Mouse (Mus musculus) c-Kit-positive CD71-positive TER-119-negative erythroid progenitor cells, embryonic 14.5 days (primary cell): ENCODE measurements around the gene Ano9.

ENCODE experiments used
- DNase-seq: peaks from one replicate; pipeline ENCODE4 v3.0.0-alpha.2; 2013; ENCODE audit warnings: low read depth

The Ano9 gene

GRCm38 (mm10) chr7:141099911-141100691 is 17.5 kb downstream of the Ano9 start, which contains the start of gene Sigirr:
Gene Sigirr (minus strand): TSS chr7:141100572.
- DNase-seq = no peak

- no peak for DNase-seq
Measured at GRCm38 (mm10) chr7:141097177-141097576, 20.4 kb downstream of the Ano9 start.

GRCm38 (mm10) chr7:141096649-141097056 is 21.0 kb downstream of the Ano9 start:
- peak; percentile 53 for DNase-seq

GRCm38 (mm10) chr7:141096021-141096420 is 21.6 kb downstream of the Ano9 start:
- no peak for DNase-seq

- no peak for DNase-seq
Measured at GRCm38 (mm10) chr7:141094487-141095205, 23.0 kb downstream of the Ano9 start.

GRCm38 (mm10) chr7:141093950-141094349 is 23.7 kb downstream of the Ano9 start:
- no peak for DNase-seq

- DNase-seq = peak; percentile 90
Measured at GRCm38 (mm10) chr7:141092051-141092735, 25.4 kb downstream of the Ano9 start.

- DNase-seq = no peak
Measured at GRCm38 (mm10) chr7:141090228-141090627, 27.4 kb downstream of the Ano9 start.

GRCm38 (mm10) chr7:141088473-141088872 is 29.1 kb downstream of the Ano9 start:
- DNase-seq = no peak

- DNase-seq = no peak
Measured at GRCm38 (mm10) chr7:141087894-141088293, 29.7 kb downstream of the Ano9 start.

- DNase-seq = no peak
Measured at GRCm38 (mm10) chr7:141079481-141080449, 37.8 kb downstream of the Ano9 start.

GRCm38 (mm10) chr7:141078876-141079275 is 38.7 kb downstream of the Ano9 start:
- DNase-seq = no peak

- no peak for DNase-seq
Measured at GRCm38 (mm10) chr7:141077841-141078240, 39.8 kb downstream of the Ano9 start, which contains the start of gene Pkp3. Gene Pkp3 (plus strand): TSS chr7:141078218.

- no peak for DNase-seq
Measured at GRCm38 (mm10) chr7:141073782-141074181, 43.8 kb downstream of the Ano9 start.

- DNase-seq = peak; percentile 44
Measured at GRCm38 (mm10) chr7:141072017-141072745, 45.4 kb downstream of the Ano9 start.

GRCm38 (mm10) chr7:141070058-141070862 is 47.3 kb downstream of the Ano9 start:
- DNase-seq = peak; percentile 73

GRCm38 (mm10) chr7:141068351-141068750 is 49.3 kb downstream of the Ano9 start:
- no peak for DNase-seq

- no peak for DNase-seq
Measured at GRCm38 (mm10) chr7:141064576-141064975, 53.0 kb downstream of the Ano9 start.

- DNase-seq = no peak
Measured at GRCm38 (mm10) chr7:141064175-141064574, 53.4 kb downstream of the Ano9 start.

GRCm38 (mm10) chr7:141063353-141063752 is 54.3 kb downstream of the Ano9 start:
- DNase-seq = no peak
